Mouse (Mus musculus): ENCODE results near the gene H13.
"Not testable (repeated sequence)": the region's sequence is repeated elsewhere in the genome, so short reads cannot be mapped to it uniquely, and the experiment has no call there.

H13 gene

DNA sequence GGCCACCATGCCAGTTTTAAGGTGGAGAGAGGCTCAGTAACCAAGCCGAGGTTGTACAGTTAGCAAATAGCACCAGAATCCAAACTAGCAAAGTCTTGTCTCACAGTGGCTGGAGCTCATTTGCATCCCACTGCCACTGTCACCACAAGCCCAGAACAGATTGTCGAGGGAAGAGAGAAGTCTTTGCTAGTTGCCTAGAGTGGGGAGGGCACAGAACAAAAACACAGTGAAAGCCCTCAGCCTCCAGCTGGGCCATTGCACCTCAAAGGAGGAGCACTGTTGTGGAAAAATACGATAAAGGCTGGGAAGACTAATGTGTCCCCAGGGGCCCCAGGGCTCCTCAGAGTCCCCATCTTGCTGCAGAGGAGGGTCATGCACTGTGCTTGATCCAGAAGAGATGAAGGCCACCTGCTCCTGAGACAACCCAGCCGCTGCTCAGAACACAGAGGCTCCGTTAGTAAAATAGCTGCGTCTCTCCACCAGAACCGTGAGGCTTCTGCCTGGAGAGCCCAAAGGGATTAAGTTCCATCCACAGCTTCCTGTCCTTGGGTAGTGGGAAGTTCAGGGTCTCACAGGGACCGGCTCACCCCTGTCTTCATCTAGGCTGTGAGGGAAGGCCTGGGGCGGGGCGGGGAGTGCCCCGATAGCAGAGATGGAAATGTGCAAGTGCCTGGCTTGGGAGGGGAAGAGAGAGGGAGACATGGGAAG lies 29.7 kb upstream of the H13 start:
- no peak overlapping the region for H3K4me3 ChIP-seq (replicated peaks; ENCODE audit: low read length)
- peaks cover 44% of the 10 kb centered on the region for H3K27me3 ChIP-seq (ENCODE audit: insufficient read depth, low read length)
- H3K9me3 ChIP-seq (ENCODE audit: low read length) = no peaks in the 10 kb centered on the region
- H3K36me3 ChIP-seq (ENCODE audit: insufficient read depth, low read length) = no peaks in the 10 kb centered on the region
- peaks cover 7% of the 10 kb centered on the region; the same call in 1 of the 2 replicates for H3K4me1 ChIP-seq (replicated peaks; ENCODE audit: low read depth, low read length)
- TF ChIP-seq NANOG (IDR thresholded peaks at IDR 0.05; ENCODE audit: borderline replicate concordance, low read length) (no peak), POU5F1 (IDR thresholded peaks at IDR 0.05; ENCODE audit: borderline replicate concordance, low read length) (no peak), CTCF (conservative IDR thresholded peaks at IDR 0.05; ENCODE audit: low read length) (no peak)

DNA sequence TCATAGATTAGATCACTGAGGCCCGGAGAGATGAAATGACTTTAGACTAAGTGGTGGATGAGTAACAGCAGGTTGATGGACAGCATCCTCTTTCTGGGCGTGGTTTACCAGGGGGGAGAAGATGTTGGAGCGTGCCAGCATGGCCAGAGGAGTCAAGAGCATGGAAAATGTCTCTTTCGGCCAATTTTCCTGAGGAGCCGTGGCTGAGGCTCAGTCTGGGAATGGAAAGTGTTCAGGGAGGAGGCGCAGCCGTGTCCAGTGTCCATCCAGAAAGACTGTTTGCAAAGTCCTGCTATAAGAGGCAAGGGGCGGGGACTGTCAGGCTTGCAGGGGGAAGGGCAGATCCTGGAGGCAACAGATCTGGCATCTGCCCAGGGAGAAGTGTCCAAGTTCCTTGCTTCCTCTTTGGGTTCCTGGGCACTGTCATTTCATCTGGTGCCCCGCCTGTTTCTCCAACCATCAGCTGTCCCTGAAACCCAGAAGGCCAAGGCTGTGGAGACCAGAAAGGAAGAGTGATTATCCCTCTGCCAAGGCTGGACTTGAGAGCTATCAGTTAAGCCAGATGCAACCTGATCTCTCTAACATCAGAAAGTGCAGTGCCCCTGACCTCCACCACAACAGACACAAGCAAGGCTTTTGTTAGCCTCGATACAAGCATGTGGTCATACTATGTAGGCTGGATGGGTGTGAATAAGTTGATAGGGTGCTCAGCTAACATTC lies 16.2 kb upstream of the H13 start:
- Histone ChIP-seq H3K27me3 (ENCODE audit: insufficient read depth, low read length) (peaks cover 5% of the 10 kb centered on the region; the same call in 1 of the 2 replicates), H3K4me3 (replicated peaks; ENCODE audit: low read length) (no peak overlapping the region), H3K9me3 (ENCODE audit: low read length) (no peaks in the 10 kb centered on the region), H3K4me1 (replicated peaks; ENCODE audit: low read depth, low read length) (peaks cover 11% of the 10 kb centered on the region), H3K36me3 (ENCODE audit: insufficient read depth, low read length) (no peaks in the 10 kb centered on the region)
- TF ChIP-seq CTCF (conservative IDR thresholded peaks at IDR 0.05; ENCODE audit: low read length) = no peak
- no peak for TF ChIP-seq POU5F1 (IDR thresholded peaks at IDR 0.05; ENCODE audit: borderline replicate concordance, low read length)
- no peak for TF ChIP-seq NANOG (IDR thresholded peaks at IDR 0.05; ENCODE audit: borderline replicate concordance, low read length)

- Histone ChIP-seq H3K36me3 (ENCODE audit: insufficient read depth, low read length) (no peaks in the 10 kb centered on the region), H3K27me3 (ENCODE audit: insufficient read depth, low read length) (peaks cover 5% of the 10 kb centered on the region; the same call in 1 of the 2 replicates), H3K4me3 (replicated peaks; ENCODE audit: low read length) (no peak overlapping the region), H3K4me1 (replicated peaks; ENCODE audit: low read depth, low read length) (peaks cover 14% of the 10 kb centered on the region), H3K9me3 (ENCODE audit: low read length) (no peaks in the 10 kb centered on the region)
- no peak for TF ChIP-seq CTCF (conservative IDR thresholded peaks at IDR 0.05; ENCODE audit: low read length)
- TF ChIP-seq POU5F1 (IDR thresholded peaks at IDR 0.05; ENCODE audit: borderline replicate concordance, low read length) = no peak
- TF ChIP-seq NANOG (IDR thresholded peaks at IDR 0.05; ENCODE audit: borderline replicate concordance, low read length) = no peak
Measured at GRCm38 (mm10) chr2:152653874-152654715, 15.2 kb upstream of the H13 start.

DNA sequence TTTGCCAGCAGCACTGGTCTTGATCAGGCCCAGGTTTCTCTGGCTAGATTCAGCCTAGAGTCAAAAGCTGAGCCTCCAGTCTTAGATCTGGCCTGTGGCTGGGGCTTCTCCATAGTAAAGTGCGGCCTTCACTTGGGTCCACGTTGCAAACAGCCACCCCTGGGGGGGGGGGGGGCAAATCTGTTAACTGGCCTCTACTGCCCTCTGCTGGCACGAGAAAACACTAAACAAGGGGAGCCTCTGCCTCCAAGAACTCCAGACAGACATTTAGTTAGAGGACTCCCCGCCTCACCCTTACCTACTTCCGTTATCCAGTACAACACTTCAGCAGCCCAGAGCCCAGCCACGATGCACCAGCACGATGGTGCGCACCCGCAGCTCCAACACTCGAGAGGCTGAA lies 11.9 kb upstream of the H13 start:
- no peak for TF ChIP-seq NANOG (IDR thresholded peaks at IDR 0.05; ENCODE audit: borderline replicate concordance, low read length)
- no peak for TF ChIP-seq POU5F1 (IDR thresholded peaks at IDR 0.05; ENCODE audit: borderline replicate concordance, low read length)
- TF ChIP-seq CTCF (conservative IDR thresholded peaks at IDR 0.05; ENCODE audit: low read length) = peak; percentile 41
- Histone ChIP-seq H3K4me3 (replicated peaks; ENCODE audit: low read length) (no peak overlapping the region), H3K36me3 (ENCODE audit: insufficient read depth, low read length) (no peaks in the 10 kb centered on the region), H3K4me1 (replicated peaks; ENCODE audit: low read depth, low read length) (peaks cover 14% of the 10 kb centered on the region), H3K9me3 (ENCODE audit: low read length) (peaks cover 6% of the 10 kb centered on the region; the same call in 1 of the 2 replicates), H3K27me3 (ENCODE audit: insufficient read depth, low read length) (peaks cover 8% of the 10 kb centered on the region; the same call in 1 of the 2 replicates)

DNA sequence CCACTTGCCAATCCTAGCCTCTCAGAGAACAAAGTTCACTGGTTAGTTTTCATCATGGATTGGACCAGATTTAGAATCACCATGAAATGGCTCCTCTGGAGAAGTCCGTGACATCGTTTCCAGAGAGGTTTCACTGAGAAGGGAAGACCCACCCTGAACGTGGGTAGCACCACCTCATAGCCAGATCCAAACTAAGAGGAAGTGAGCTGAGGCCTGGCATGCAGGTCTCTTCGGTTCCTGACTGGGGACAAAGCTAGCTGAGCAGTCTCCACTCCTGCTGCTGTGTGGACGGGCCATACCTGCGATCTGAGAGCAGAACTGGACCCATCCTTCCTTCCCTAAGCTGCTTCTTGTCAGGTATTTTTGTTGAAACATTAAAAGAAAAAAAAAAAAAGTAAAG lies 8.1 kb upstream of the H13 start:
- no peak overlapping the region for H3K4me3 ChIP-seq (replicated peaks; ENCODE audit: low read length)
- H3K9me3 ChIP-seq (ENCODE audit: low read length) = peaks cover 6% of the 10 kb centered on the region; the same call in 1 of the 2 replicates
- peaks cover 8% of the 10 kb centered on the region; the same call in 1 of the 2 replicates for H3K4me1 ChIP-seq (replicated peaks; ENCODE audit: low read depth, low read length)
- no peak for TF ChIP-seq POU5F1 (IDR thresholded peaks at IDR 0.05; ENCODE audit: borderline replicate concordance, low read length)
- no peak for TF ChIP-seq NANOG (IDR thresholded peaks at IDR 0.05; ENCODE audit: borderline replicate concordance, low read length)
- no peak for TF ChIP-seq CTCF (conservative IDR thresholded peaks at IDR 0.05; ENCODE audit: low read length)
- H3K36me3 ChIP-seq (ENCODE audit: insufficient read depth, low read length) = no peaks in the 10 kb centered on the region
- H3K27me3 ChIP-seq (ENCODE audit: insufficient read depth, low read length) = peaks cover 13% of the 10 kb centered on the region; the same call in 1 of the 2 replicates

- H3K4me3 ChIP-seq (replicated peaks; ENCODE audit: low read length); H3K9me3 ChIP-seq (ENCODE audit: low read length); H3K36me3 ChIP-seq (ENCODE audit: insufficient read depth, low read length): not testable (repeated sequence)
- H3K4me1 ChIP-seq (replicated peaks; ENCODE audit: low read depth, low read length) = peaks cover 15% of the 10 kb centered on the region
- peaks cover 13% of the 10 kb centered on the region; the same call in 1 of the 2 replicates for H3K27me3 ChIP-seq (ENCODE audit: insufficient read depth, low read length)
Measured at GRCm38 (mm10) chr2:152666191-152666590, 3.1 kb upstream of the H13 start.

GRCm38 (mm10) chr2:152669639-152670484 lies 601 bp downstream of the H13 start:
- H3K9me3 ChIP-seq (ENCODE audit: low read length) = no peaks in the 10 kb centered on the region
- no peaks in the 10 kb centered on the region for H3K27me3 ChIP-seq (ENCODE audit: insufficient read depth, low read length)
- H3K36me3 ChIP-seq (ENCODE audit: insufficient read depth, low read length) = peaks cover 36% of the 10 kb centered on the region
- H3K4me1 ChIP-seq (replicated peaks; ENCODE audit: low read depth, low read length) = peaks cover 46% of the 10 kb centered on the region
- TF ChIP-seq NANOG (IDR thresholded peaks at IDR 0.05; ENCODE audit: borderline replicate concordance, low read length) (no peak), CTCF (conservative IDR thresholded peaks at IDR 0.05; ENCODE audit: low read length) (no peak), POU5F1 (IDR thresholded peaks at IDR 0.05; ENCODE audit: borderline replicate concordance, low read length) (no peak)
- peak overlapping the region; percentile 99 for H3K4me3 ChIP-seq (replicated peaks; ENCODE audit: low read length)

All from E14TG2a.4 (cell line).